Mouse (Mus musculus): Measurements from ENCODE around the gene Eef1akmt3. TPM values are rescaled to one million over a fixed set of nuclear protein-coding genes. Genes with fewer than 3 reads are reported as not detected.

Gene Eef1akmt3
- 0.05 and 0.08 TPM in 2 replicates for polyA plus RNA-seq (2012; rRNA removed)

DNA sequence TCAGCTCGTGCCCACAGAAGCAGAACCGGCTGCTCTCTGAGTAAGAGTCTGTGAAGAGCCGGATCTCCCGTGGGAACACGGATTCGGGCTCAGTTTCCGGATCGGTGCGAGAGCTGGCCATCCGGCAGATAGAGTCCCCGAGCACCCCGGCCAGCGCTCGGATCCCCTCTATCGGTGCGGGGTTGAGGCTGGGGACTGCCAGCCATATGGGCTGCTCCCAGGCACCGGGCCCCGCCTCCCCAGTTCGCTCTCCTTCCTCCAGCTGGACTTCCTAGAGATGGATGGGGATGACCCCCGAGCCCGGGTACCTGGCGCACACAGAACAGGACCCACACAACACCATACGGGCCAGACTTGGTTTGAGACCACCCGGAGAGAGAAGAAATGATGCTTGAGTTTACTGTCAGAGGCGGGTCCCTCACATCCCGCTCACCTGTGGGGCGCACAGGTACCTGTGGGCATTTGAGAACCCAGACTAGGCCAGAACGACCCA, at the start of gene Eef1akmt3, which contains the start of gene Mettl1:
Gene Eef1akmt3, minus strand, starts transcription at position 240 of the 493 bp plus-strand sequence.
Gene Mettl1, plus strand, starts transcription at position 141 of the 493 bp plus-strand sequence.

DNA sequence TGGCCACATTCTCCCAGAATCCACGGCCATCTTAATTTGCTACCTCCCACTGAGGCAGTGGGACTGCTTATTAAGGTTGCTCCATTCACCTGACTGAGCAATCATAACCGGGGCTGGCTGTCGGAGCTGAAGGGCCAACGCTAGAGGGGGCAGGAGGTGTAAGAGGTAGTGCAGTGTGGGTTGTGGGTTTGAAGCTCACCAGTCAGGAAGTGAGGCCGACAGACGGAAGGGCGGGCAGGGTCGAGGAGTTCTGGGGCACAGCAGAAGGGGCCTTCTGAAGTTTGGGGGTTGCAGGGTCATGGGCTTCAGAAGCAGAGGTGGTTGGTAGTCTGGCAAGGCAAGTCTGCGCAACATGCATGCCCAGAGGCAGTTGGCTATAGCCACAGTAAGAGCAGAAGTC, 33.8 kb upstream of the Eef1akmt3 start, which contains the start of gene Agap2:
Gene Agap2, plus strand, starts transcription at position 205 of the 400 bp plus-strand sequence.

DNA sequence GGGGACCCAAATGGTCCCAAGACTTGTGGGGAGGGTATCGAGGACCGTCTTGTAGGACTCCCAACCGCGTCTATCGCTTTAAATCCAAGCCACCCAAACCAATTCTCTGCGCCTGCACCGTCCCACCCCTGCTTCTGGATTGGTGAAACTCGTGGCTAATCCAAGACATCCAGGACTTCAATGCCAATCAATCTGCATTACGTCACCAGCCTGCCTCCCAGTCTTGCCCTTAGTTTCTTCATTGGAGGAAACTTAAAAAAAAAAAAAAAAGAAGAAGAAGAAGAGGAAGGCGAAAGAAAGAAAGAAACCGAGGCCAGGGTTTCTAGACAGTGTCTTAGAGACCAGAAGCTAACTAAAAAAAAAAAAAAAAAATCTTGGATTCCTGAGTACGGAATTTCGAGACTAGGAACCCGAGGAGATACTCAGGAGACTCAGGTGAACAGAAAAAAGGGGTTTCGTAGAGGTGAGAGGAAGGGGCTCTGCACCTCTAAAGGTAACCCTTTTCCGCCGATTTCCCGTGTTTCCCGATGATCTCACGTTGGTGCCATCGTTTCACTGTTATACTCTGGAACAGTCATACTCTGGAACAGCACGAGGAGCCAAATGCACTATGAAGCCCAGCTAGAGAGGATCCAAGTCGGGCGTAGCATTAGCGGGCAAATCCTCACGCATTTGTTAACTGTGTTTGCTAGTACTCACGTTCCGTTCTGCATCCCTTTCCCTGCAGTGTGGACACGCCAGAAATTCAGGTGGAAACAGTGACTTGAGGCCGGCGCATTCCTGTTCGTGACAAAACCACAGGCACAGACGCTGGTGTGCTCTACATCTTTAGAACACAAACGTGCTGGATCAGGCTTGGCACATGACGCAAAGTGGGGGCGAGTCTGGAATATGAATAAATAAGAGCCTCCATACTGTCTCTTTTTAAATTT, 29.1 kb upstream of the Eef1akmt3 start, which contains the start of gene Tspan31:
Gene Tspan31, minus strand, starts transcription at position 75 of the 932 bp plus-strand sequence.

GRCm38 (mm10) chr10:127063239-127063872, 22.0 kb upstream of the Eef1akmt3 start, which contains the start of gene Cdk4:
Cdk4 (plus strand) TSS chr10:127063534.

DNA sequence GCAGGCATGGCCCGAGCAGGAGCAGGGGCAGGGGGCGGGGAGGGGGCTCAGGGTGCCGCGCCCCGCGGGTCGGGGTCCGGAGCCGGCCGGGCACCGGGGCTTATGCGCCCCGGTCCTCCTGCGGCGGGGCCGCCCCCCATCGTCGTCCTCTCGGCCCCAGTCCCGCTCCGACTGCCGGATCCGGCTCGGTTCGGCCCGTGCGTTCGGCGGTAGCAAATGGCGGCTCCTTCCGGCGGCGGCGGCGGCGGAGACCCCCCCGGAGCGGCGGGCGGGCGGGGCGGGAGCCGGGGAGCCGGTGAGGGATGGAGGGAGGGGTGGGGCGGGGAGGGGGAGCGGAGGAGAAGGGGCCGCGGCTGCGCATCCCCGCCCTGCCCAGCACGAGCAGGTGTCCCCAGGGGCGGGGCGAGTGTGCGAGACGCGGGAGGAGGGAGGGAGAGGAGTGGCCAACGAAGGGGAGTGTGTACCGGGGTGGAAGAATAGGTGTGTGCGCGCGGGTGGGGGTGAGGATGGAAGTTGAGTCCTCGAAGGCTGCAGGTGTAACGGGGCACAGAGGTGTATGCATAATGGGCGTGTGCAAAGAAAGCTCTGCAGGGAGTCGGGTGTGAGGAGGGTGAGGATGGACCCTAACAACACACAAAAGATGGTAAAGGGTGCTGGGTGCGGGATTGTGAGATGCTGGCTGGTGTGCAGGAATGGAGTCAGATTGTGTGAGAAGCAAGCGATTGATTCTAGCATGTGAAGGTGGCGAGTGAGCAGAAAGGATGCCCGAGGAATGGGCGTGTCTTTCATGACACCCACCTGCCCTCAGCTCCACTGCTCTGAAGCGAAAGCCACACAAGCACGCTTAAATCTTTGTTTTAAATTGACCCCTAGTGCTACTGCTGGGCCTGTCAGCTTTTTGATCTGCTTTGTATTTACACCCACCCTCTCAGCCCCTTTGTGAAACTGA, 18.9 kb upstream of the Eef1akmt3 start, which contains the start of gene March9:
Gene March9, minus strand, starts transcription at position 217 of the 949 bp plus-strand sequence.

GRCm38 (mm10) chr10:127047954-127048353, 6.6 kb upstream of the Eef1akmt3 start, which contains the start of gene Cyp27b1:
Cyp27b1 (plus strand) TSS chr10:127048250.

GRCm38 (mm10) chr10:127030336-127031296, 10.7 kb downstream of the Eef1akmt3 start, which contains the start of gene Tsfm:
Tsfm (minus strand) TSS chr10:127030840.

GRCm38 (mm10) chr10:127000529-127000928, 40.8 kb downstream of the Eef1akmt3 start, which contains the start of gene Avil:
Avil (plus strand) TSS chr10:127000709.

Other genes with a start within 250 kb of the Eef1akmt3 start
- 4.4 and 4.7 TPM in 2 replicates for gene Atp23, start 140.2 kb downstream of the Eef1akmt3 start, polyA plus RNA-seq (2012; rRNA removed)
- 17.5 and 20.0 TPM in 2 replicates for gene Ctdsp2, start 62.8 kb downstream of the Eef1akmt3 start, polyA plus RNA-seq (2012; rRNA removed)
- gene Avil, start 40.8 kb downstream of the Eef1akmt3 start, polyA plus RNA-seq (2012; rRNA removed) = 0.02 and 0.06 TPM in 2 replicates
- gene Tsfm, start 10.7 kb downstream of the Eef1akmt3 start, polyA plus RNA-seq (2012; rRNA removed) = 25.2 and 29.6 TPM in 2 replicates
- 12.8 and 14.1 TPM in 2 replicates for gene Mettl1, start 99 bp downstream of the Eef1akmt3 start, polyA plus RNA-seq (2012; rRNA removed)
- gene Cyp27b1, start 6.7 kb upstream of the Eef1akmt3 start, polyA plus RNA-seq (2012; rRNA removed) = 0.03 and 0.08 TPM in 2 replicates
- gene March9, start 18.7 kb upstream of the Eef1akmt3 start, polyA plus RNA-seq (2012; rRNA removed) = 0.09 and 0.11 TPM in 2 replicates
- gene Cdk4, start 22.0 kb upstream of the Eef1akmt3 start, polyA plus RNA-seq (2012; rRNA removed) = 209 and 248 TPM in 2 replicates
- 34.4 and 41.3 TPM in 2 replicates for gene Tspan31, start 28.8 kb upstream of the Eef1akmt3 start, polyA plus RNA-seq (2012; rRNA removed)
- 1.4 and 2.2 TPM in 2 replicates for gene Agap2, start 33.8 kb upstream of the Eef1akmt3 start, polyA plus RNA-seq (2012; rRNA removed)
- gene Os9, start 79.6 kb upstream of the Eef1akmt3 start, polyA plus RNA-seq (2012; rRNA removed) = 26.4 and 26.9 TPM in 2 replicates
- gene B4galnt1, start 123.7 kb upstream of the Eef1akmt3 start, polyA plus RNA-seq (2012; rRNA removed) = 7.2 and 11.2 TPM in 2 replicates
- 2.0 and 2.2 TPM in 2 replicates for gene Slc26a10, start 139.1 kb upstream of the Eef1akmt3 start, polyA plus RNA-seq (2012; rRNA removed)
- 7.5 and 7.6 TPM in 2 replicates for gene Arhgef25, start 148.6 kb upstream of the Eef1akmt3 start, polyA plus RNA-seq (2012; rRNA removed)
- gene Dtx3, start 154.2 kb upstream of the Eef1akmt3 start, polyA plus RNA-seq (2012; rRNA removed) = 29.2 and 32.7 TPM in 2 replicates
- gene Pip4k2c, start 170.1 kb upstream of the Eef1akmt3 start, polyA plus RNA-seq (2012; rRNA removed) = 27.4 and 31.2 TPM in 2 replicates
- 0.11 and 0.12 TPM in 2 replicates for gene Kif5a, start 221.8 kb upstream of the Eef1akmt3 start, polyA plus RNA-seq (2012; rRNA removed)
- 57.7 and 61.0 TPM in 2 replicates for gene Dctn2, start 224.9 kb upstream of the Eef1akmt3 start, polyA plus RNA-seq (2012; rRNA removed)
- gene Mbd6, start 247.5 kb upstream of the Eef1akmt3 start, polyA plus RNA-seq (2012; rRNA removed) = 7.4 and 10.9 TPM in 2 replicates